Mouse (Mus musculus): ENCODE data around the gene Map3k10. TPM values are rescaled to one million over a fixed set of nuclear protein-coding genes. Genes with fewer than 3 reads are reported as not detected.
"Not testable (repeated sequence)": the region's sequence is repeated elsewhere in the genome, so short reads cannot be mapped to it uniquely, and the experiment has no call there.

Map3k10 gene
- total and polyA plus RNA-seq, 3 experiments = 21.9 to 65.4 (median 35.1) TPM

DNA sequence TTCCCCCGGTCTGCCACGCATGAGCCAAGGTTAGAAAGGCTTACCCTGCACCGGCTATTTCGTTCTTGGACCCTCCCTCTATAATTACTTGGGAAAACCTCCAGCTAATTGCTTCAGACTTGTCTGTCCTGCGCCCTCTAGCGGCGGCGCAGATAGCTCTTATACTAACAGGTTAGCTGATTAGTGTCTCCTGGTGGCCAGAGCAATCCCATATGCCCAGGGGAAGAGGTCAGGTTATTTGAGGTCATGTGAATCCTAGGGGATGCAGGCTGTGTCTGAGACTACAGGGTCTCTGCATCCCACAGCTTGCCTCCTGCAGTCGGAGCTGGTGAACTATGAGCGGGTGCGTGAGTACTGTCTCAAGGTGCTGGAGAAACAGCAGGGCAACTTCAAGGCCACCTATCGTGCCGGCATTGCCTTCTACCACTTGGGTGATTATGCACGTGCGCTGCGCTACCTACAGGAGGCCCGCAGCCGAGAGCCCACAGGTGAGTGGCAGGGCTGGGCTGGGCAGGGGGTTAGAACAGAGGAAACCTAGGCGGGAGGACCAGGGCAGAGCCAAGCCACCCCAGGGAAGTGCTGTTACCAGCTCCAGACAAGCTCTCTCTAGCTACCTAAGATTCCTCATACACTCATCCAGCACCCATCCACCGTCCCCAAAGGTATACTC, 19.7 kb downstream of the Map3k10 start:
- DNase-seq = peak; percentile 29

DNA sequence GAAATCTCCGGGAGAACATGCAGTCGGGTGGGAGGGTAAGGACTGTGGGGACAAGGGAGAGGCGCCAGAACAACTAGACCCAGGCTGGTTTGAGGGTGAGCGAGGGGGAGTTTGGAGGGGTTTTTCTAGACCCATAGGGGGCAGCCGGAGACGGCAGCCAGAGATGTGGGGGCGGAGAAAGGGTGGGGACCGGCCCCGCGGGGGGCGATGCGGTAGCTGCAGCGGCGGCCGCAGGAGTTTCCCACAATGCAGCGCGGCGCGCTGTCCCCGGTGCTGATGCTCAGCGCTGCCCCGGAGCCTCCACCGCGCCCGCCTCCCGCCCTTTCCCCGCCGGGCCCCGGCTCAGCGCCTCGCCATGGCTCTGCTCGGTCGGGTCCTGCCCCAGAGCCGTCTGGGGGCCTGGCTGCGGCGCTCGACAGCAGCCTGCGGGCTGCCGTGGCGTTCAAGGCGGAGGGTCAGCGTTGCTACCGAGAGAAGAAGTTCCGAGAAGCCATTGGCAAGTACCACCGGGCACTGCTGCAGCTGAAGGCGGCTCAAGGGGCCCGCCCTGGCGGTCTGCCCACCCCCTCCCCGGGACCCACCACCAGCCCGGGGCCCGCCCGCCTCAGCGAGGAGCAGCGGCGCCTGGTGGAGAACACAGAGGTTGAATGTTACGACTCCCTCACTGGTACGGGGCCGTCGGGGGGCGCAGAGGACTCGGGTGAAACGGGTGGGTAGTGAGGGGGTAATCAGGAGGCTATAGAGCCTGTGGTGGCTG, 20.5 kb downstream of the Map3k10 start, which contains the start of gene Ttc9b:
TSS of gene Ttc9b (plus strand) at position 235 of the 757 bp plus-strand sequence.
- DNase-seq = peak; percentile 54

GRCm38 (mm10) chr7:27650949-27651348, 23.4 kb downstream of the Map3k10 start:
- DNase-seq = peak; percentile 75

- no peak for DNase-seq
Observed at GRCm38 (mm10) chr7:27649723-27650122, 24.7 kb downstream of the Map3k10 start.

DNA sequence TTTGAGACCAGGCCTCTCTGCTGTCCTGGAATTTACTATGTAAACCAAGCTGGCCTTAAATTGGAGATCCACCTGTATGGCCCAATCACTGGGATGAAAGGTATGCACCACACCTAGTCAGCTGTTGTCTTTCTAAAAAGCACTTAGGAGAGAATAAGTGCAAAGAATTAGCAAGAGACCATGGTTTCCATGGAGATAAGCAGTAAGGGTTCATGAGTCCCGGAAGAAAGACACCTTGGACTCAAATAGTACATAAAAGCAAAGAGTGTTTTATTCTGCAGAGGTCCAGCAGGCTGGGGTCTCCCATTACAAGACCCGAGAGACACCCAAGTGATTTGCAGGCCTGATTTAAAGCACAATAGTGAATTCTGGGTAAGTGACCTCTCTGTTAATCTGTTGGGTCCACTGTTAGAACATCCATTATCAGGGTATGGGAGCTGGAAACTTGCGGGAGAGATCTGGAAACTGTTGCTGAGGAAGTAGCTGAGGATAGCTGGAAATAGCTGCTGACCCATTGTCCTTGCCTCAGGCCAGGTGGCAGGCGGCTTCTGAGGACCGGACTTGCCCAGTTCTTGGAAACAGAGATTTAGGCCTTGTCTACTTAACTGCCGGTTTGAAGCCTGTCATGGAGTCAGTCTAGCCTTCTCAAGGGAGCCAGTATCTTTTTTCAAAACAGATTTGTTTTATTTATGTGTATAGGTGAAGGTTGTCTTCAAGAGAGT, 27.0 kb downstream of the Map3k10 start:
- DNase-seq = no peak

DNA sequence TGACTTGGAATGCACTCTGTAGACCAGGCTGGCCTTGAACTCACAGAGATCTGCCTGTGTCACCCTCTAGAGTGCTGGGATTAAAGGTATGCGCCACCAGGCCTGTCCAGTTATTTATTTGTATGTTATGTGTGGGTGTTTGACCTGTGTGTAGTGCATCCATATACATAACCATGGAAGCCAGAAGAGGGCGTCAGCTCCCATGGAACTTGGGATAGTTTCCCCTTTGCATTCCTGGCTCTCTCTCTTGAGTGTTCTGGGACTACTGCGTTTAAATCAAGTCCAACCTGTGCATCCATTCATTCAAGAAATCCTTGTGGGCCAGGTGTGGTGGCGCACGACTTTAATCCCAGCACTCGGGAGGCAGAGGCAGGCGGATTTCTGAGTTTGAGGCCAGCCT, 27.9 kb downstream of the Map3k10 start:
- DNase-seq = no peak

- DNase-seq = no peak
Observed at GRCm38 (mm10) chr7:27644471-27644870, 29.9 kb downstream of the Map3k10 start.

DNA sequence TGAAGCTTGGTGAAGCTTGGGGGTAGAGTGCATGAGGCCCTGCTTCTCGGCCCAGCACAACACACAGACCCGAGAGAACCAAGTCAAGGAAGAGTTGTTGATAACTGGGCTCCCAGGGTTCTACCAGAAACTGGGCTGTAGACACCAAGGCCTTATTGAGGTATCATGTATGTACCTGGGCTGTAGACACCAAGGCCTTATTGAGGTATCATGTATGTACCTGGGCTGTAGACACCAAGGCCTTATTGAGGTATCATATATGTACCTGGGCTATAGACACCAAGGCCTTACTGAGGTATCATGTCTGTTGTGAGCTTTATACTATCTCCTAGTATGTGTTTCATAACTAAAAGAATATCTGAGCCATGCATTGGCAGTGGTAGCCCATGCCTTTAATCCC, 39.3 kb downstream of the Map3k10 start:
- DNase-seq = not testable (repeated sequence)

- DNase-seq = no peak
Observed at GRCm38 (mm10) chr7:27634691-27635090, 39.7 kb downstream of the Map3k10 start.

GRCm38 (mm10) chr7:27633166-27633565, 41.2 kb downstream of the Map3k10 start:
- no peak for DNase-seq

DNA sequence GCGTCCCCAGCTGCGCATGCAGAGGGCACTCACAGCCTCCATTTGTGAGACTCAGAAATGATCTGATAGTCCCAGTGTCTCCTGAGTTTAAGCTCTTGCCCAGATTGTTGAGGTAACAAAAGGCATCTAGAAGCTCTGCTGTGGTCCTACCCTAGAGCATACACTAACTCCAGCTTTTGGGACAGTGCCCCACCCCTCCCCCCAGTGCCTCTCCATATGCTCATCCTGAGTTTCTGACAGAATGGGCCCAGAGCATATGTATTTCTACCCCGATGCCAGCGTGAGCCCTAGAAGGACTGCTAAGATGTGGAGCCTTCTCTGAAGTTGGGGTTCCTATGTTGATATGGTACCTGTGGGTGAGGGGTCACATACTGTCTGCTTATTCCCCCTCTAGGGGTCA, 43.0 kb downstream of the Map3k10 start:
- DNase-seq = no peak

DNA sequence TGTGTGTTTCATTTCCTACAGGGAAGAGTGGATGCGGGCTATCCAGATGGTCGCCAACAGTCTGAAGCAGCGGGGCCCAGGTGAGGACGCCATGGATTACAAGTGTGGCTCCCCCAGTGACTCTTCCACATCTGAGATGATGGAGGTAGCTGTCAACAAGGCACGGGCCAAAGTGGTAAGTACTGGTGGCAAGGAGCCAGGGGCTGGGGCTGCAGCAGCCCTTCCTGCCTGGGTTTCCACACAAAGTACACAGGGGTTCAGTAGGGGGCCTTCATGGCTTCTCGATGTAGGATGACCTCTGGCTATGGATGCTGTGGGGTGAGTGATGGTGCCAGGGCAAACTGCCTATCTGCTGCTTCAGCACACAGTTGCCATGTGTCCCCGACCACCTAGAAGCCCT, 45.6 kb downstream of the Map3k10 start:
- DNase-seq = not testable (repeated sequence)

GRCm38 (mm10) chr7:27628190-27628589, 46.2 kb downstream of the Map3k10 start:
- no peak for DNase-seq

GRCm38 (mm10) chr7:27627707-27628106, 46.7 kb downstream of the Map3k10 start:
- DNase-seq = no peak

GRCm38 (mm10) chr7:27624967-27625366, 49.4 kb downstream of the Map3k10 start:
- DNase-seq = peak; percentile 31

DNA sequence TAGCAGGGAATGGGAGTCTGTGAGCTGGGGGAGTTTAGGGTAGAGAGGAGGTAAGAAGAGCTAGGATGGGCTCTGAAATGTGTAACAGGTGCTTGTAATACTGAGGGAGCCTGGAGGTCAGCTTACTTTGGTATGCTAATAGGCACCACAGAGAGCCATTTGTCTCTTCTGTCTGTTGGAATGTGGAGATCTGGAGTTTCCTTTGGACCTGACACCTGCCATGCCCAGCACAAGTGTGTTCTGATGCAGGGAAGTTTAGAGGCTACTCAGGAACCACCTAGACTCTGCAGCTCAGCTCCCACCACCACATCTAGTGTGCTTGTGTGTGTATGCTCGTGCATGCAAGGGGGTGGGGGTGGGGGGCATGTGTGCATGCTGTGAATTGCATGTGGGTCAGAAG, 52.2 kb downstream of the Map3k10 start:
- no peak for DNase-seq

DNA sequence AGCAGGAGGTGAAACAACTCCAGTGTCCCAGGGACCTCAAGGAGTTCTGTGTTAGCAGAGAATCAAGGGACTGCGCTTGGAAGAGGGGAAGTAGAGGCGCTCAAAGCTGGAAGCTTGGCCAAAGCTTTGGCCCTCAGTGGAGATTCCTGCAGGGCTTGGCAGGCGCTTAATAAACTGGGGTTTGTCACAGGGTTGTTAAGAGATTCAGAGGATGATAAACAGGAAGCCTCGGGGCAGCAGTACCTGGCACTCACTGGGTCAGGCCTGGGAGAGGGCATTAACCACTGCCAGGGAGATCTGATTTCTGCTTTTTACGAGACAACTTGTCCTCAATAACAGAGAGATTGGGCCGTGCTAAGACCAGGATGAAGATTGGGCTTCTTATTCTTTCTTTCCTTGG, 53.4 kb downstream of the Map3k10 start:
- DNase-seq = no peak

GRCm38 (mm10) chr7:27613751-27614499, 60.5 kb downstream of the Map3k10 start:
- no peak for DNase-seq

DNA sequence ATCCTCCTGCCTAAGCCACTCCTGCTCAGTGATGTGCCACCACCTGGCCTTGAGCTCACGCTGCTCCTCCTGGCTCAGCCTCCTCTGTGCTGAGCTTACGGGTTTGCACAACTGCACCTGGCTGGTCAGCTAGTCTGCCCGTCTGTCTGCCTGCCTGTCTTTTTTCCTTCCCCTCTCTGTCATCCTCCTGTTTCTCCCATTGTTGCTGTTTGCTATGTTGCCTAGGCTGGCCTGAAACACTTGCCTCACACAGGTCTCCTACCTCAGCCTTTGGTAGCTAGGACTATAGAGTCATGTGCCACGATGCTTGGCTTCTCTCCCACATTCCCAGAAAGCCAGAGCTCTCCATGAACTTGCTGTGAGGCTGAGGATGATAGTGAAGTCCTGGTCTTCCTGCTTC, 61.5 kb downstream of the Map3k10 start:
- peak; percentile 52 for DNase-seq

DNA sequence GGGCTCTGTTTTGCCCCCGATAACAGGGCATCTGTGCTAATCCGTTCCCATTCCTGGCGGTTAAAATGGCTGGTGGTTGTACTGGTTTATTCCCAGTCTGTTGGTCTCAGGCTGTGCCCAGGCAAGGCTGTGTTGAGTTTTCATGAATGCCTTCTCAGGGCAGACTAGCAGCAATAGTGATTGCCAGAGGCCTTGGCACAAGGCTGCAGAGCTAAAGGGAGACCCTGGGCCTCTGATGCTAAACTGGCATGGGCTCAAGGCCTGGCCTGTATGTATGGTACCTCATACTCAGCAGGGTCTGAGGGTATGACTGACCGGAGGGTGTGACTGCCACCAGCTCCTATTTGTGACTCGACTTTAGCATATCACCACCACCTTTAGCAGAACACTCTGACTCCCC, 63.5 kb downstream of the Map3k10 start:
- DNase-seq = peak; percentile 47

DNA sequence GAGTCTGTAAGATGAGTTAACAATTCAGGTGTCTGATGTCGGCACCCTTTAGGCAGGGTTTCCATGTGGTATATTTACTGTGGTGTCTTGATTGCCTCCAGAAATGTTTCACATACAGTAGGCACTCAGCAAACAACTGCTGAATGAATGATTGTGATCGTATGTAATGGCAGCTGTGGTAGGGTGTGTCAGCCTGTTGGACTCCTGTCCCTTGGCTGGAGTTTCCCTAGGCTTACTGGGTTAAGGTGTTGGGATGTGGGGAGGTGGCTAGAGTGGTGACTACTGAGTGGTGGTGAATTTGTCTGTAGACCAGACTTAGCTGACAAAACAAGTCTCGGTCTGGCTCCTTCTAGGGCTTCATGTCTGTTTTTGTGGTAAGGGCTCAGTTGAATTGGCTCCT, 64.0 kb downstream of the Map3k10 start:
- DNase-seq = no peak

DNA sequence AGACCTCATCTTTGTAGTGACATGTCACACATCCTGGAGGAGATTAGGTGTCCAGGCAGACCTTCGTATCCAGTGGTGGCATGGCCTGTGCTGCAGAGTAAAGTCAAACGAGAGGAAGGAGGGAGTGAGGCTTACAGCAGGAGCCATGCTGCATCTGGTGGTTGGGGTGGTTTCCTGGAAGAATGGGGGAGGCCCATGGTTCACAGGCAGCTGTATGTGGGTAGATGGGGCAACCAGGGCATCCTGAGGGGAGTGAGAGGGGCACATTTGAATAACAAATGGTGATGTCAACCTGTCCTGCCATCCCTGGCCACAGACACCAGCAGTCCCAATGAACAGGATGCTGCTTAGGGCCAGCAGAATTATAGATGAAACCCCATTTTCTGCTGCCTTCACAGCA, 64.7 kb downstream of the Map3k10 start:
- DNase-seq = no peak

All from adrenal gland, adult 2 months (tissue).